Mouse (Mus musculus) neutrophil, adult 59 days (primary cell): ENCODE results near the gene Dusp22. TPM values are rescaled to one million over a fixed set of nuclear protein-coding genes. Genes with fewer than 3 reads are reported as not detected.

Experiments
- total RNA-seq, 2 experiments: library from RNA; stranded (reverse); gene quantifications; 1 replicate in 1 of 2; 2 replicates in 1 of 2; pipeline ENCODE4 v1.2.4; 2023

The Dusp22 gene
- total RNA-seq, result 10 to 100 TPM; 14.4 to 28.1 TPM

GRCm38 (mm10) chr13:30659613-30660505 lies at the start of gene Dusp22:
Dusp22 (plus strand) TSS chr13:30659999.

GRCm38 (mm10) chr13:30749021-30749556 lies 89.3 kb downstream of the Dusp22 start, which contains the start of gene Irf4:
Irf4 (plus strand) TSS chr13:30749226.

Other genes with a start within 250 kb of the Dusp22 start
- gene Uqcrfs1, start 114.6 kb upstream of the Dusp22 start, total RNA-seq, result 10 to 100 TPM; 57.7 to 69.3 TPM
- gene Irf4, start 89.2 kb downstream of the Dusp22 start, total RNA-seq, result 10 to 100 TPM; 12.7 to 18.9 TPM